Mouse (Mus musculus) stomach, postnatal 0 days (tissue): ENCODE measurements around the gene Rras2.

Experiments used
- CTCF ChIP-seq: IDR thresholded peaks from 2 replicates; pipeline ENCODE4 v1.5.1; 2016; ENCODE audit warnings: antibody characterized with exemption, low read depth, mild to moderate bottlenecking, moderate library complexity
- EP300 ChIP-seq: optimal IDR thresholded peaks from 2 replicates; pipeline ENCODE3; 2016; ENCODE audit warnings: antibody characterized with exemption

- TF ChIP-seq CTCF (0 out of 2 replicates have a peak, but pooled peaks have one; percentile 5), EP300 (no peak)
Observed at GRCm38 (mm10) chr7:114079343-114079742, 38.2 kb downstream of the Rras2 start.
